Mouse (Mus musculus) CH12.LX (cell line): ENCODE results near the gene Txn1. TPM values are rescaled to one million over a fixed set of nuclear protein-coding genes. Genes with fewer than 3 reads are reported as not detected.

Experiments
- DNase-seq: peaks from one replicate; pipeline ENCODE4 v3.0.0-alpha.2; 2013; ENCODE audit errors: extremely low read depth
- H3K27ac ChIP-seq: 2 replicates; pipeline ENCODE4 v1.5.1; 2012; ENCODE audit warnings: low read depth, mild to moderate bottlenecking, control low read depth, moderate library complexity; ENCODE audit not compliant: insufficient read depth
- H3K27me3 ChIP-seq: replicated peaks from 2 replicates; pipeline ENCODE3; 2012; ENCODE audit warnings: inconsistent platforms
- H3K36me3 ChIP-seq, 2 experiments: replicated peaks in 1 of 2; 2 replicates each; pipeline versions ENCODE3 to v1.6.1; 2012; ENCODE audit warnings: inconsistent platforms in 1 of 2, low read length in 1 of 2, mild to moderate bottlenecking in 1 of 2, mixed read lengths in 1 of 2, moderate library complexity in 1 of 2; ENCODE audit not compliant: control insufficient read depth in 1 of 2, insufficient read depth in 1 of 2
- H3K4me1 ChIP-seq, 2 experiments: 2 replicates each; pipeline ENCODE4 v1.6.1; 2012; ENCODE audit warnings: inconsistent platforms in 1 of 2, moderate library complexity in 1 of 2; ENCODE audit not compliant: insufficient read depth in 2 of 2, control insufficient read depth in 1 of 2
- H3K4me2 ChIP-seq: 2 replicates; pipeline ENCODE4 v1.6.1; 2012; ENCODE audit warnings: low read depth, mild to moderate bottlenecking, control low read depth; ENCODE audit not compliant: poor library complexity, insufficient read depth, severe bottlenecking
- H3K4me3 ChIP-seq, 3 experiments: fragments of 150-350 bp in 1 of 3; sonication (generic) in 1 of 3; replicated peaks in 1 of 3; 2 replicates each; pipeline versions ENCODE3 to v1.5.1; 2011 to 2012; ENCODE audit warnings: low read depth in 2 of 3, low read length in 2 of 3, mild to moderate bottlenecking in 2 of 3, moderate library complexity in 2 of 3, control low read depth in 1 of 3, improper control_type of control experiment in 1 of 3, inconsistent platforms in 1 of 3, mixed read lengths in 1 of 3; ENCODE audit not compliant: poor library complexity in 1 of 3
- H3K79me2 ChIP-seq: replicated peaks from 2 replicates; pipeline ENCODE4 v1.6.1; 2012; ENCODE audit warnings: mild to moderate bottlenecking, moderate library complexity; ENCODE audit not compliant: control insufficient read depth, poor library complexity, insufficient read depth, severe bottlenecking; ENCODE audit errors: extremely low read depth
- H3K9ac ChIP-seq: 2 replicates; pipeline ENCODE4 v1.6.1; 2012; ENCODE audit warnings: low read depth, mild to moderate bottlenecking, control low read depth, moderate library complexity; ENCODE audit not compliant: insufficient read depth
- H3K9me3 ChIP-seq: replicated peaks from 2 replicates; pipeline ENCODE3; 2012; ENCODE audit warnings: low read length, inconsistent platforms, mixed read lengths
- BHLHE40 ChIP-seq: IDR thresholded peaks from 2 replicates; pipeline ENCODE4 v1.6.1; 2011; ENCODE audit warnings: mild to moderate bottlenecking, low read depth, low read length, improper control_type of control experiment
- CHD1 ChIP-seq: IDR thresholded peaks from 2 replicates; pipeline ENCODE4 v1.6.1; 2012; ENCODE audit warnings: low read depth, low read length, improper control_type of control experiment, inconsistent platforms
- ELF1 ChIP-seq: IDR thresholded peaks from 2 replicates; pipeline ENCODE4 v1.6.1; 2014; ENCODE audit warnings: low read depth, mild to moderate bottlenecking, inconsistent platforms, low read length, improper control_type of control experiment
- EP300 ChIP-seq: IDR thresholded peaks from 2 replicates; pipeline ENCODE4 v1.6.1; 2011; ENCODE audit warnings: low read length, improper control_type of control experiment
- GABPA ChIP-seq: IDR thresholded peaks from 2 replicates; pipeline ENCODE4 v1.6.1; 2012; ENCODE audit warnings: low read depth, low read length, improper control_type of control experiment, inconsistent platforms; ENCODE audit not compliant: insufficient replicate concordance
- HCFC1 ChIP-seq: IDR thresholded peaks from 2 replicates; pipeline ENCODE4 v1.6.1; 2012; ENCODE audit warnings: low read depth, mild to moderate bottlenecking, inconsistent platforms, low read length, improper control_type of control experiment
- MAFK ChIP-seq: IDR thresholded peaks from 2 replicates; pipeline ENCODE4 v1.6.1; 2011; ENCODE audit warnings: low read length, improper control_type of control experiment; ENCODE audit not compliant: insufficient replicate concordance
- MAX ChIP-seq: IDR thresholded peaks from 2 replicates; pipeline ENCODE4 v1.6.1; 2011; ENCODE audit warnings: low read length, improper control_type of control experiment
- MEF2A ChIP-seq: IDR thresholded peaks from 2 replicates; pipeline ENCODE4 v1.6.1; 2014; ENCODE audit warnings: low read depth, mild to moderate bottlenecking, inconsistent platforms, low read length, improper control_type of control experiment, borderline replicate concordance
- MXI1 ChIP-seq: IDR thresholded peaks from 2 replicates; pipeline ENCODE4 v1.6.1; 2011; ENCODE audit warnings: mild to moderate bottlenecking, low read depth, low read length, improper control_type of control experiment
- MYC ChIP-seq: IDR thresholded peaks from 2 replicates; pipeline ENCODE4 v1.6.1; 2011; ENCODE audit warnings: low read depth, mild to moderate bottlenecking, improper control_type of control experiment, low read length
- NRF1 ChIP-seq: IDR thresholded peaks from 2 replicates; pipeline ENCODE4 v1.6.1; 2014; ENCODE audit warnings: low read depth, mild to moderate bottlenecking, inconsistent platforms, low read length, improper control_type of control experiment, moderate library complexity
- RAD21 ChIP-seq: IDR thresholded peaks from 2 replicates; pipeline ENCODE4 v1.6.1; 2011; ENCODE audit warnings: low read depth, mild to moderate bottlenecking, low read length, improper control_type of control experiment, moderate library complexity
- TBP ChIP-seq: conservative IDR thresholded peaks from 2 replicates; pipeline ENCODE4 v1.6.1; 2011; ENCODE audit warnings: low read depth, low read length, improper control_type of control experiment
- TCF12 ChIP-seq: IDR thresholded peaks from 2 replicates; pipeline ENCODE4 v1.6.1; 2014; ENCODE audit warnings: low read depth, mild to moderate bottlenecking, inconsistent platforms, low read length, improper control_type of control experiment
- USF1 ChIP-seq: IDR thresholded peaks from 2 replicates; pipeline ENCODE4 v1.6.1; 2014; ENCODE audit warnings: low read depth, mild to moderate bottlenecking, inconsistent platforms, low read length, improper control_type of control experiment
- ZC3H11A ChIP-seq: IDR thresholded peaks from 2 replicates; pipeline ENCODE4 v1.6.1; 2012; ENCODE audit warnings: low read depth, mild to moderate bottlenecking, inconsistent platforms, low read length, improper control_type of control experiment
- ZMIZ1 ChIP-seq: IDR thresholded peaks from 2 replicates; pipeline ENCODE4 v1.6.1; 2012; ENCODE audit warnings: low read depth, mild to moderate bottlenecking, inconsistent platforms, low read length, improper control_type of control experiment
- ZNF384 ChIP-seq: IDR thresholded peaks from 2 replicates; pipeline ENCODE4 v1.6.1; 2012; ENCODE audit warnings: low read depth, low read length, improper control_type of control experiment, inconsistent platforms
- dilution Hi-C: fragments of 300-500 bp; cut with MboI; formaldehyde crosslinking; loops from 2 replicates; pipeline ENCODE4 v1.14.3; 2020; ENCODE audit warnings: low sequenced_read_pairs; ENCODE audit not compliant: extremely low pct_unique_long_range_greater_than_20kb, extremely low pct_ligation_motif_present
- in situ Hi-C: fragments of 300-500 bp; cut with MboI; formaldehyde crosslinking; loops from 3 replicates; pipeline ENCODE4 v1.14.3; 2019; ENCODE audit warnings: low sequenced_read_pairs, low pct_ligation_motif_present, low pct_unique_long_range_greater_than_20kb, mixed read lengths
- polyA plus RNA-seq: library from polyadenylated mRNA; unstranded; fragments of >175 nt; gene quantifications from 2 replicates; pipeline ENCODE4 v1.2.1, GENCODE M21; 2012; ENCODE audit warnings: low read depth; ENCODE audit not compliant: insufficient read length
- total RNA-seq, 2 experiments: library from RNA; depleted of rRNA; stranded (reverse); fragments of 300-350 nt in 1 of 2; fragments of >200 nt in 1 of 2; gene quantifications; 2 replicates each; pipeline ENCODE4 v1.2.3; 2012 to 2014

Txn1 gene
- total and polyA plus RNA-seq, 3 experiments, result 438 to 809 (median 472) TPM

DNA sequence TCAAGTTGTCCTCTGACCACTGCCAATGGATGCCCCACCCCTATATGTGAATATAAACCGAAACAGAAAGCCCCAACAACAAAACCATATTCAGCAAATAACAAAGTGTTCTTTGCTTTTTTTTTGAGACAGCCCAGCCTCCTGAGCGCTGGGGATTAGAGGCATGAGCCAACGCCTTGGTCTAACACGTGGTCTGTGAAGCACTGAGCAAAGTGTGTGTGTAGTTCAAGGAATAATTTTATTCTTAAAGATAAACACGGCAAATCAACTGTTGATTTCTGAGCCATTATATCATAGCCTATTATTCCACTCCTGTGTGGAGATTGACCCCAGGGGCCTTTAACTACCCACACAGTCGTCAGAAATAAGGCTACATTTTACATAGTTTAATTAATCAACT, 1.6 kb downstream of the Txn1 start:
- in situ Hi-C loops, result loop anchor here (10.0 kb wide), 1 partner anchor 120 kb away; no protein-coding TSS in a partner anchor
- Histone ChIP-seq H3K27ac (peak overlapping the region; percentile 20; the same call in 1 of the 2 replicates), H3K9ac (peak overlapping the region; percentile 66), H3K36me3 (peaks cover 23 to 37% of the 10 kb centered on the region in 2 experiments), H3K4me2 (peak overlapping the region; percentile 87), H3K9me3 (peaks cover 10% of the 10 kb centered on the region), H3K27me3 (no peaks in the 10 kb centered on the region), H3K4me3 (peak overlapping the region; percentile 60 to 91 (median 80)), H3K4me1 (peaks cover 0 to 52% of the 10 kb centered on the region in 2 experiments; a peak in 2 of 4 replicates), H3K79me2 (peaks cover 49% of the 10 kb centered on the region)
- dilution Hi-C loops, result no loop called here
- no peak for DNase-seq
- TF ChIP-seq MYC (peak; percentile 51; the same call in 1 of the 2 replicates), MXI1 (peak; percentile 89), HCFC1 (no peak), MAX (peak; percentile 73)

DNA sequence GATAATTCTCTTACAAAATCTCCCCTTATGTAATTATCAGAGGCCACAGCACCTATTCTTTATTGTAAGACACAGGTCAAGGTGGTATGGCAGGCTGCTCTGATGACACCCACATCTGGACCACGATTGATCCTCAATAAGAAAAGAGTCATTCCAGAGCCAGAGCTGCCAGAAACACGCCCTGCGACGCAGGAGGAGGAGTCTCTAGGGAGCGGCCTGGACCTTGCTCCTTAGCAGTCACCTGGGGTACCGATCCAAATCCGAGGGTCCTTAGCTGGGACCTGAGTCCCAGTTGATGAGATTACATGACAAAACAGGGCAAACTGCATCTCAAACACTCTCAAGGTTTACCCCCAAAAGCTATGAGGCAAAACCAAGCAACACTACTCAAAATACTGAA, 2.4 kb downstream of the Txn1 start:
- no peak for TF ChIP-seq ELF1
- no peak for TF ChIP-seq ZNF384
- no peak for TF ChIP-seq TCF12
- no peak for TF ChIP-seq USF1
- TF ChIP-seq BHLHE40, result no peak
- H3K4me3 ChIP-seq, result peak overlapping the region; percentile 60 to 91 (median 80)
- dilution Hi-C loops (no loop called here), in situ Hi-C loops (loop anchor here (10.0 kb wide), 1 partner anchor 121 kb away; no protein-coding TSS in a partner anchor)
- peaks cover 49% of the 10 kb centered on the region for H3K79me2 ChIP-seq
- peaks cover 29 to 45% of the 10 kb centered on the region in 2 experiments for H3K36me3 ChIP-seq
- peak overlapping the region; percentile 66; the same call in 1 of the 2 replicates for H3K9ac ChIP-seq
- H3K27me3 ChIP-seq, result no peaks in the 10 kb centered on the region
- H3K4me1 ChIP-seq, result peaks cover 0 to 49% of the 10 kb centered on the region in 2 experiments; a peak in 2 of 4 replicates
- DNase-seq, result no peak
- peaks cover 10% of the 10 kb centered on the region for H3K9me3 ChIP-seq
- peak overlapping the region; percentile 87 for H3K4me2 ChIP-seq
- no peak overlapping the region for H3K27ac ChIP-seq

DNA sequence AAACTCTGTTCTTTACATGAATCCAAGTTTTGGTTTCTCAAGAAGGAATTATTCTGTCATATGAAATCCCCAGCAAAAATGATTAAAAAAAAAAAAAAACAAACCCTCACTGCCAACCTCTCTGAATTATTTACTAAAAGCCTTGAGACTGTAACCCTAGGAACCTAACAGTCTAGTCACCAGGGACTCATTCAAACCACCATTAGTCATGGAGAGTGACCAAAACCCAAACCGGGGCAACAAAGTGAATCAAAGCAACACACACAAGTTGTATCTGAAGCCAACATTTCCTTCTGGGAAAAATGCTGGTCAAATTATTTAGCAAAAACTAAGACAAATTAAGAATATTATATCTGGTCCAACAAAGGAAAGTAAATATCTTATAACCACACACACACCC, 3.3 kb downstream of the Txn1 start:
- dilution Hi-C loops, result no loop called here
- Histone ChIP-seq H3K27ac (no peak overlapping the region), H3K4me1 (peaks cover 0 to 40% of the 10 kb centered on the region in 2 experiments; a peak in 2 of 4 replicates), H3K79me2 (peaks cover 49% of the 10 kb centered on the region), H3K36me3 (peaks cover 38 to 54% of the 10 kb centered on the region in 2 experiments), H3K9ac (no peak overlapping the region), H3K4me2 (no peak overlapping the region), H3K9me3 (peaks cover 10% of the 10 kb centered on the region), H3K4me3 (no peak overlapping the region), H3K27me3 (no peaks in the 10 kb centered on the region)
- TF ChIP-seq ZC3H11A, result no peak
- TF ChIP-seq MAX, result no peak
- no peak for TF ChIP-seq TBP
- no peak for TF ChIP-seq ZMIZ1
- TF ChIP-seq CHD1, result no peak
- TF ChIP-seq ELF1, result no peak
- no peak for TF ChIP-seq MAFK
- no peak for TF ChIP-seq RAD21
- TF ChIP-seq MEF2A, result no peak
- TF ChIP-seq NRF1, result no peak
- no peak for TF ChIP-seq GABPA
- no peak for TF ChIP-seq EP300
- peak; percentile 42 for DNase-seq
- in situ Hi-C loops, result loop anchor here (10.0 kb wide), 1 partner anchor 122 kb away; no protein-coding TSS in a partner anchor
